Mouse (Mus musculus) embryonic fibroblast, embryonic 13.5 days (primary cell): ENCODE data around the gene Brat1.

Experiments used
- CTCF ChIP-seq: IDR thresholded peaks from 2 replicates; pipeline ENCODE4 v1.5.1; 2011; ENCODE audit warnings: mild to moderate bottlenecking, control low read depth, low read length, moderate library complexity, borderline replicate concordance; ENCODE audit not compliant: insufficient read depth
- POLR2A ChIP-seq: IDR thresholded peaks from 2 replicates; pipeline ENCODE4 v1.6.1; 2011; ENCODE audit warnings: low read depth, mild to moderate bottlenecking, control low read depth, low read length, moderate library complexity

DNA sequence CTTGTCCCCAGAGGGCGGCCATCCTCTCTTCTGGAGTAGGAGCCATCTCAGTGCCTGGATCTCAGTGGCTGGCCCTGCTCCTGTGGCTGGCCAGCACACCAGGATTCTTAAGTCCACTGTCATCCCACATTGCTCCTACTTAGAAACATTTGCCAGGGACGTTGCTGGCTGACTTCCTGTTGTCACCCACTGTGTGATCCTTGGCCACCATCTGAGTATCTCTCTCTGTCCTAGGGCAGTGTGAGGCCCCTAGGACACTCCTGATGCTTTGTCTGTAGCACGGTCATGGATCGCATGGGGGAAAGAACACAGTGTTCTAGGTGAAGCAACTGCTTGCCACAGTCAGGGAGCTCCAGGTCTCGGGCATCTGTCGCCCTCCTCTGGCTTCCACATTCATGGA is 5.5 kb downstream of the Brat1 start:
- no peak for TF ChIP-seq POLR2A
- no peak for TF ChIP-seq CTCF
